8 mouse cellular contexts compared by ENCODE assay signal in genomic region chr13:13889297-13890120, GRCm38 (mm10).
DNase-seq lines count a peak whose midpoint lies in the region; ATAC-seq and TF ChIP-seq lines count a peak whose summit lies in the region.

No protein-coding gene starts in this region.

- DNase-seq in c-Kit-positive CD71-positive TER-119-positive erythroid progenitor cells, embryonic 14.5 days (ENCODE audit: low spot score) = peak; percentile 99
- DNase-seq in heart, postnatal 0 days (ENCODE audit: low spot score) = peak; percentile 98
- DNase-seq in kidney, postnatal 4 days = peak; percentile 90 to 93

- peak; percentile 96 for ATAC-seq in forebrain, embryonic 12.5 days (ENCODE audit: low FRiP score)
- peak; percentile 71 for ATAC-seq in heart, postnatal 0 days (ENCODE audit: insufficient read depth, low read depth)
- peak; percentile 85 for ATAC-seq in liver, embryonic 16.5 days (ENCODE audit: low read depth)
- peak; percentile 99 for ATAC-seq in neural tube, embryonic 13.5 days (ENCODE audit: low read depth)

- TF ChIP-seq POLR2A in testis, adult 2 months (IDR thresholded peaks at IDR 0.05; ENCODE audit: control insufficient read depth, low read depth, low read length) = no peak

- H3K4me2 ChIP-seq in forebrain, embryonic 12.5 days = peak overlapping the region; percentile 54
- peak overlapping the region; percentile 58 for H3K4me2 ChIP-seq in heart, postnatal 0 days (ENCODE audit: low read depth, low read length)
- H3K4me2 ChIP-seq in liver, embryonic 16.5 days (ENCODE audit: low read depth, low read length) = peak overlapping the region; percentile 65
- peak overlapping the region; percentile 53 for H3K4me2 ChIP-seq in neural tube, embryonic 13.5 days

- H3K4me1 ChIP-seq in E14TG2a.4 (replicated peaks; ENCODE audit: low read depth, low read length) = no peaks in the 10 kb centered on the region
- no peaks in the 10 kb centered on the region for H3K4me1 ChIP-seq in forebrain, embryonic 12.5 days
- H3K4me1 ChIP-seq in heart, postnatal 0 days (ENCODE audit: control insufficient read depth, insufficient read depth) = no peaks in the 10 kb centered on the region
- H3K4me1 ChIP-seq in liver, embryonic 16.5 days (ENCODE audit: control insufficient read depth, low read depth, low read length) = no peaks in the 10 kb centered on the region; the same call in 1 of the 2 replicates
- no peaks in the 10 kb centered on the region for H3K4me1 ChIP-seq in neural tube, embryonic 13.5 days (replicated peaks)
- peaks cover 2% of the 10 kb centered on the region; the same call in 1 of the 2 replicates for H3K4me1 ChIP-seq in testis, adult 2 months (ENCODE audit: control insufficient read depth, insufficient read depth, low read length)

- no peaks in the 10 kb centered on the region for H3K36me3 ChIP-seq in E14TG2a.4 (ENCODE audit: insufficient read depth, low read length)
- no peaks in the 10 kb centered on the region for H3K36me3 ChIP-seq in forebrain, embryonic 12.5 days (replicated peaks)
- no peaks in the 10 kb centered on the region for H3K36me3 ChIP-seq in heart, postnatal 0 days (replicated peaks; ENCODE audit: control insufficient read depth, insufficient read depth, low read length)
- H3K36me3 ChIP-seq in liver, embryonic 16.5 days (ENCODE audit: control insufficient read depth, insufficient read depth) = no peaks in the 10 kb centered on the region
- H3K36me3 ChIP-seq in neural tube, embryonic 13.5 days = no peaks in the 10 kb centered on the region
- no peaks in the 10 kb centered on the region for H3K36me3 ChIP-seq in testis, adult 2 months (ENCODE audit: control insufficient read depth, insufficient read depth, low read length)

- WGBS in forebrain, embryonic 12.5 days = 26% methylated on average over 17 of the region's 17 CpGs
- WGBS in heart, postnatal 0 days = 20% methylated on average over 17 of the region's 17 CpGs
- 17% methylated on average over 17 of the region's 17 CpGs for WGBS in liver, embryonic 16.5 days (ENCODE audit: insufficient replicate concordance)
- 22% methylated on average over 17 of the region's 17 CpGs for WGBS in neural tube, embryonic 13.5 days

- H3K27me3 ChIP-seq in E14TG2a.4 (ENCODE audit: insufficient read depth, low read length) = no peaks in the 10 kb centered on the region
- H3K27me3 ChIP-seq in forebrain, embryonic 12.5 days = no peaks in the 10 kb centered on the region
- H3K27me3 ChIP-seq in heart, postnatal 0 days (ENCODE audit: control insufficient read depth, insufficient read depth, low read length) = no peaks in the 10 kb centered on the region
- no peaks in the 10 kb centered on the region for H3K27me3 ChIP-seq in liver, embryonic 16.5 days (ENCODE audit: control insufficient read depth, insufficient read depth, low read depth, low read length)
- H3K27me3 ChIP-seq in neural tube, embryonic 13.5 days = no peaks in the 10 kb centered on the region
- no peaks in the 10 kb centered on the region for H3K27me3 ChIP-seq in testis, adult 2 months (ENCODE audit: control insufficient read depth, insufficient read depth, low read length)

- no peak overlapping the region for H3K27ac ChIP-seq in forebrain, embryonic 12.5 days
- H3K27ac ChIP-seq in heart, postnatal 0 days (ENCODE audit: low read depth) = no peak overlapping the region
- H3K27ac ChIP-seq in liver, embryonic 16.5 days (ENCODE audit: low read length) = no peak overlapping the region
- no peak overlapping the region for H3K27ac ChIP-seq in neural tube, embryonic 13.5 days (replicated peaks)
- H3K27ac ChIP-seq in testis, adult 2 months (ENCODE audit: control insufficient read depth, insufficient read depth, low read depth, low read length) = peak overlapping the region; percentile 60; the same call in 1 of the 2 replicates

- peak; percentile 92 for TF ChIP-seq CTCF in E14TG2a.4 (conservative IDR thresholded peaks at IDR 0.05; ENCODE audit: low read length)
- TF ChIP-seq CTCF in heart, postnatal 0 days (IDR thresholded peaks at IDR 0.05; ENCODE audit: low read depth) = peak; percentile 100
- TF ChIP-seq CTCF in testis, adult 2 months (IDR thresholded peaks at IDR 0.05; ENCODE audit: control insufficient read depth, insufficient read depth, insufficient replicate concordance, low read depth, low read length) = peak; percentile 45; the same call in 1 of the 2 replicates

- TF ChIP-seq EP300 in heart, postnatal 0 days (IDR thresholded peaks at IDR 0.05; ENCODE audit: low read depth) = 0 out of 2 replicates have a peak, but pooled peaks have one; percentile 22

- H3K9ac ChIP-seq in forebrain, embryonic 12.5 days = peak overlapping the region; percentile 47
- no peak overlapping the region for H3K9ac ChIP-seq in heart, postnatal 0 days (replicated peaks; ENCODE audit: low read depth, low read length)
- H3K9ac ChIP-seq in liver, embryonic 16.5 days (ENCODE audit: low read depth, low read length) = peak overlapping the region; percentile 36
- H3K9ac ChIP-seq in neural tube, embryonic 13.5 days = peak overlapping the region; percentile 68

- no peak overlapping the region for H3K4me3 ChIP-seq in E14TG2a.4 (replicated peaks; ENCODE audit: low read length)
- H3K4me3 ChIP-seq in forebrain, embryonic 12.5 days (replicated peaks) = peak overlapping the region; percentile 45
- peak overlapping the region; percentile 48 for H3K4me3 ChIP-seq in heart, postnatal 0 days (ENCODE audit: low read depth, low read length)
- peak overlapping the region; percentile 56 for H3K4me3 ChIP-seq in liver, embryonic 16.5 days (ENCODE audit: low read depth, low read length)
- H3K4me3 ChIP-seq in neural tube, embryonic 13.5 days = peak overlapping the region; percentile 45
- H3K4me3 ChIP-seq in testis, adult 2 months (ENCODE audit: control insufficient read depth, low read depth, low read length) = peak overlapping the region; percentile 86

- H3K9me3 ChIP-seq in E14TG2a.4 (ENCODE audit: low read length) = peaks cover 13% of the 10 kb centered on the region
- no peaks in the 10 kb centered on the region for H3K9me3 ChIP-seq in forebrain, embryonic 12.5 days
- no peaks in the 10 kb centered on the region for H3K9me3 ChIP-seq in heart, postnatal 0 days (replicated peaks; ENCODE audit: control insufficient read depth, low read length)
- no peaks in the 10 kb centered on the region for H3K9me3 ChIP-seq in liver, embryonic 16.5 days (replicated peaks; ENCODE audit: control insufficient read depth, low read length)
- no peaks in the 10 kb centered on the region for H3K9me3 ChIP-seq in neural tube, embryonic 13.5 days

Comparison
In these comparisons a context has a peak if more than half of its experiments do, and no peak if none do; other contexts are left out.
1. CTCF ChIP-seq: peak in every context shown above with its lines; median percentile 100 in heart, postnatal 0 days; 92 in E14TG2a.4; 45 in testis, adult 2 months.